Mouse (Mus musculus) cerebellum, adult 18-20 months (tissue): ENCODE data around the gene Tet3.
A peak's percentile ranks its signal among the peaks of the same experiment; 100 is the strongest.

Source experiments
- DNase-seq, 2 experiments: peaks; one replicate each; pipeline ENCODE4 v3.0.0; 2021

The Tet3 gene

GRCm38 (mm10) chr6:83439781-83440180 lies 19.1 kb downstream of the Tet3 start:
- peak; percentile 51 to 61 for DNase-seq

GRCm38 (mm10) chr6:83439119-83439767 lies 19.6 kb downstream of the Tet3 start:
- DNase-seq = peak in 1 of 2 experiments; percentile 37

DNA sequence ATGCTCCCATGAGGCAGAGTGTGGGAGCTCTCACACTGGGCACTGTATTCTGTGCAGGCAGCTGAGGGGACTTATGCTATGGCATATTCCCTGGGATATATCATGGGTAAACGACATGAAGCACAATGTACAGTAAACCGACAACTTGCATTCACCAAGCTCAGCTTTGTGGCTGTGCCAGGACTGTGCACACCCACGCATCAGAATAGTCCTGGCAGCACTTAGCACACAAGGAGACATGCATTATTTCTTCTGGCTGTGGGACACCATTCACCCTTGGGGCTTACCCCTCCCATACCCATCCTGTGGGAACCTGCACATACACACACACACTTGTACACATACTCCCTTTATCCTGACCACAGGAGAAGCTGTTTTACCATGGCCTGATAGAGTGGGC lies 20.3 kb downstream of the Tet3 start:
- peak in 1 of 2 experiments; percentile 38 for DNase-seq

DNA sequence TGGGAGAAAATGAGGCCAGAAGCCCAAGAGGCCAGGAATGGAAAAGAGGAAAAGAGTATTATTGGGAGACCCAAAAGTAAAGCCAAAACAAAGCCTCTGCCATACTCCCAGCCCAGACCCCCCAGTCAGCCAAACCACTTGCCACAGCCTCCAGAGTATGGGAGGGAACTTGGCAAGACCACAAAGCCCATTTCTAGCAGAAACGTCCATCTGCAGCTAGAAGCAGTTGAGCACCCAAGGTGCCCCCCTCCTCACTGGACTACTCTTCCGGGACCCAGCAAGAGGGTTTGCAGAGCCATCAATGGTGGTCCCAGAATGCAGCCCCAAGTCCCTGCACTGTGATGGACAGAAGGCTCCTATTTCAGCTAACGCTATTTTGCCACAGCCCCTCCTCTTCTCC lies 21.1 kb downstream of the Tet3 start:
- DNase-seq = no peak

- no peak for DNase-seq
Measured at GRCm38 (mm10) chr6:83437225-83437624, 21.7 kb downstream of the Tet3 start.

DNA sequence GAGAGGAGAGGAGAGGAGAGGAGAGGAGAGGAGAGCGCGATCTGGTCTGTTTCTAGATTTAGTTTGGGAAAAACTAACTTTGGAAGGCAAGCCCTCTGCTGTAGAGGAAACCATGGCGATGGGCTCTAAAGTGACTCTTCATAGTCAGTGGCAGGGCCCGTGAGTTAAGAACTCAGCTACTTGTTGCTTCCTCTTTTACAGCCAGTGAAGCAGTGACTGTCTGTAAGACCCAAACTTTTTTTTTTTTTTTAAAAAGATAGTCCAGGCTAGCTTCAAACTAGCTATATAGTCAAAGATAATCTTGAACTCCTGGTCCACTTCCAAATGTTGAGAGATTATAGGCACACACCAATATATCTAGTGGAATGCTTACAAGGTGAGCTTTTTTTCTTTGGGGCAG lies 22.3 kb downstream of the Tet3 start:
- DNase-seq = no peak

GRCm38 (mm10) chr6:83435174-83435573 lies 23.7 kb downstream of the Tet3 start:
- peak in 1 of 2 experiments; percentile 38 for DNase-seq

- no peak for DNase-seq
Measured at GRCm38 (mm10) chr6:83433546-83433945, 25.3 kb downstream of the Tet3 start.

DNA sequence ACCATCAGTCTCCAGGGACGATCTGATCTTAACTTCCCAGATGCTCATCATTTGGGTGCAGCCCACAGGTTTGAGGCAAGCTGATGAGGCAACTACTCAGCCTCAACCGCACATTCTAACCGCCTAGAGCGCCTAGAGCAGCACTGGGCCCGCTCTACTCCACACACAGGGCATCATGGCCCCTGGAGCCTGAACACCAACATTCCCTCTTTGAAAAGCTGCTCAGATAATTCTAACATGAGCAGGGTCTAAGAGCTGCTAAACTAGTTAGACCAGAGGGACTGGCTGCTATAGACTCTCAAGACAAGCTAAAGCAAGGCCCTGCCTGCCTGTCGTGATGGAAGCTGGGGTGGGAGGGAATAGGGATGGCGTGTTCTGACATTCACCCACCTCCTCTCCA lies 25.9 kb downstream of the Tet3 start:
- DNase-seq = no peak

DNA sequence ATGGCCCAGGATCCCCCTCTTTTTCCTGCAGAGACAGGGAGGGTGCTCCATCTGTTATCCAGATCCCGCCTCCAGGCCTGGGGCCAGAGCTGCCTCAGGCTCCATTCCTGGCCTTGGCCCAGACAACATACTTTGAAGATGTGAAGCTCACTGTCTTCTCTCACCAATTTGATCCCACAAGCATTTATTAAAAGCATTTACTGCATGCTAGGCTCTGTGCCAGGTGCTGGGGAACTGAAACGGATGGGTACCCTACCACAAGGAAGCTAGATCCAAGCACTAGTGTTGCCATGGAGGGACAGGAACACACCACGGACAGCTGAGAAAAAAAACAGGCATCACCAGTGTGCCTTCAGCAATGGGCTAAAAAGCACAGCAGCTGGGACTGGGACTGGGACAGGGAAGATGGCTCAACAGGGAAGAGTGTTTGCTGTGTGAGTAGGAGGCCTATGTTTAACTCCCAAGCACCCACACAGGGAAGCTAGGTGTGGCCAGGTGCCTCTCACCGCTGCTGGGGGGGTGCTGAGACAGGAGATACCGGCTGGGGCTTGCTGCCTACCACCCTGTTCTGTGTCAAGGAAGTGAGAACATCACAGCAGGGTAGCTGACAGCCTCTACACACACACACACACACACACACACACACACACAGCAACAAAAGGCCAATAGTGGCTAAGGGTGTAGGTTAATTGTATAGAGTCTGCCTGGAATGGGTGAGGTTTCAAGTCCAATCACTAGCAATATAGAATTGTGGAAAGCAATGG lies 30.7 kb downstream of the Tet3 start:
- peak; percentile 83 to 86 for DNase-seq

- DNase-seq = no peak
Measured at GRCm38 (mm10) chr6:83427512-83427911, 31.4 kb downstream of the Tet3 start.

GRCm38 (mm10) chr6:83426576-83426975 lies 32.3 kb downstream of the Tet3 start:
- peak; percentile 82 to 92 for DNase-seq

- DNase-seq = no peak
Measured at GRCm38 (mm10) chr6:83424053-83424404, 34.9 kb downstream of the Tet3 start.

- DNase-seq = no peak
Measured at GRCm38 (mm10) chr6:83423400-83424052, 35.4 kb downstream of the Tet3 start.

GRCm38 (mm10) chr6:83421866-83422649 lies 36.8 kb downstream of the Tet3 start:
- peak in 1 of 2 experiments; percentile 42 for DNase-seq

DNA sequence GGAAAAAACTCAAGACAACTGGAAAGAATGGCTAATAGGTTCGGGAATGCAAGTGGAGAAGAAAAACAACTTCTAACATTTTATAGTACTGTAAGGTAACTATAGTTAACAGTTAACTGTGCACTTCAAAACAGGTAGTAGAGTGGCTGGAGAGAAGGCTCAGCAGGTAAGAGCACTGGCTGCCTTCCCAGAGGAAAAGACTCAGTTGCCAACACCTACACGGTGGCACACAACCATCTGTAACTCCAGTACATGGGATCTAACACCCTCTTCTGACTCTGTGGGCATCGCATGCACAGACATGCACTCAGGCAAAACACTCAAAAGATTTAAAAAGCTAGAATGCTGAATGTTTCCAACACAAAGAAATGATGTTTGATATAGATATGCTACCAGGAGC lies 39.4 kb downstream of the Tet3 start:
- peak; percentile 58 to 62 for DNase-seq

DNA sequence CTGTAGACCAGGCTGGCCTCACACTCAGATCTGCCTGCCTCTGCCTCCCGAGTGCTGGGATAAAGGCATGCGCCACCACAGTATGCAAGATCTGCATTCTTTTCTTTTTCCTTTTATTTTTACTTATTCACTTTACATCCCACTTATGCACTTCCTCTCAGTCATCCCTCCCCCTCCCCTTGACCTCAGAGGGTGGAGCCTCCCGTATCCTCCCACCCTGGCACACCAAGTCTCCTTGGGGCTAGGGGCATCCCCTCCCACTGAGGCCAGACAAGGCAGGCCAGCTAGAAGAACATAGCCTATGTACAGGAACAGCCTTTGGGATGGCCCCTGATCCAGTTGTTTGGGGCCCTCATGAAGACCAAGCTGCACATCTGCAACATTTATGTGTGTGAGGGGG lies 41.4 kb downstream of the Tet3 start:
- no peak for DNase-seq

DNA sequence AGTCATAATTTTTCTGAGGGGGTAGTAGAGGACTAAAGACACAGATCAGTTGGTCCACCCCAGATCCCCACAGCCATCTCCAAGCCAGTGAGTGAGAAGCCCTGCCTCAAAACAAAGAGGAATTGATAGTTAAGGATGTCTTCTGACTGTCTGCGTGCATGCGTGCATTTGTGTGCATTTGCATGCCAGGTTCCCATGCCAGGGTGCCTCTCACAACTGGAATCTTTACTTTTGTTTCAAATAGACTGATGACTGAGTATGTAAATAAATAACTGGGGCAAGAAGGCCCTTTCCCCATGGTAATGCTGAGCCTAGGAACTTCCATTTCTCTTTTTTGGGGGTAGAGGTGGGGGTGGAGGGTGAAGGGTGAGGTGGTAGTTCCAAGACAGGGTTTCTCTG lies 41.8 kb downstream of the Tet3 start:
- no peak for DNase-seq

DNA sequence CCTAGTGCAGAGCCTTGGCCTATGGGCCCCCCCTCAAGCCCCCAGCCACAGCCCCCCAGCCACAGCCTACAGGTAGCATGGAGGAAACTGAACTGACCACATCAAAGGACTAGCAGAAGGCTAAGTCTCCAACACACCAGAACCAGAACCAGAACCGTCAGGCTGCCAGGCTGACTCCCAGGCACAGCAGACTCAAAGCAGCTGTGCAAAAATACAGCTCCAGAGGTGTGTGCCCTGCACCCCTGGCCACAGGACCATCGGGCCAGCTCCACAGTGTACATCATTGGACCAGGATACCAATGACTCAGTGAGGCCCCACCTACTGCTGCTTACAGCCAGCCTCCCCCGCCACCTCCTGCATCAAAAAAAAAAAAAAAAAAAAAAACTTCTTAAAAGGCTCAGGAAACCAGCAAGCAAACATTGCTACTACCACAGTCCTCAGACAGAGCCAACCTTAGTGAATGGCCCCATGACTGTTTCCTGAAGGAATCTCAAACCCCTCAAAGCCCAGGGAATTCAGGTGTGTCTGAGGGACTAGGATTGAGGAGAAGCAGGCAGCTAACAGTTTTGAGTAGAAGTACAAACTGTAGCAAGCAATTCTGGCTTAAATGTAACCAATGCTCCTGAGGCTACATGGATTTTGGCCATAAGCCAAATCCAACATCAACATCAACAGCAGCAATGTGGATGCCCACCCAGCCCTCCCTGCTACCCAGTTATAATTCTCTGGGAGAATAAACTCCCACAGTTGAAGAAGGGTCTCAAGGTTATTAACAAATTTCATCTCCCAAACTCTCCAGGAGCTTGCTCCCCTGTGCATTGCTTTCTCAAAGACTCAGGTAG lies 42.4 kb downstream of the Tet3 start:
- no peak for DNase-seq

DNA sequence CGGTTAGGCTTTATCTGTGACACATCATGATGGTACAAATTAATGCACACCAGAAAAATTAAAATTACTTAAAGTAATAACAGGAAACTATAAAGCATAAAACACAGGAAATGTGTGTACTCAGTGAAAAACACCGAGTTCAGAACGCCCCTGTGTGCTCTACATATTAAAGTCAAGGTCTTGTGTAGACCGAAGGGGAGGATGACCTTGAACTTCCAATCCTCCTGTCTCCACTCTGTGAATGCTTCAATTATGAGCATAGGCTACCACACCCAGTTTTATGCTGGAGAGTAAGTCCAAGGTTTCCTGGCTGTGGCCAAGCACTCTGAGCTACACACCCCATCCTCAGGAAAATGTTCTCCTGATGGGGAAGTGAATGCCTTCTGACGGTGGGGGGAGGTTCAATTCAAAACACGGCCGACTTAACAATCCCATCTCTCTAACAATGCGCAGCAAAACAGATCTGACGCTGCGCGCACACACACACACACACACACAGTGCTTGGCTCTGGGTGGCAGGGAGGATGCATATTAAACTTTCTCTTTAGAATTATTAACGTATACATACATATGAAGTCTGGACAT lies 43.4 kb downstream of the Tet3 start:
- no peak for DNase-seq

DNA sequence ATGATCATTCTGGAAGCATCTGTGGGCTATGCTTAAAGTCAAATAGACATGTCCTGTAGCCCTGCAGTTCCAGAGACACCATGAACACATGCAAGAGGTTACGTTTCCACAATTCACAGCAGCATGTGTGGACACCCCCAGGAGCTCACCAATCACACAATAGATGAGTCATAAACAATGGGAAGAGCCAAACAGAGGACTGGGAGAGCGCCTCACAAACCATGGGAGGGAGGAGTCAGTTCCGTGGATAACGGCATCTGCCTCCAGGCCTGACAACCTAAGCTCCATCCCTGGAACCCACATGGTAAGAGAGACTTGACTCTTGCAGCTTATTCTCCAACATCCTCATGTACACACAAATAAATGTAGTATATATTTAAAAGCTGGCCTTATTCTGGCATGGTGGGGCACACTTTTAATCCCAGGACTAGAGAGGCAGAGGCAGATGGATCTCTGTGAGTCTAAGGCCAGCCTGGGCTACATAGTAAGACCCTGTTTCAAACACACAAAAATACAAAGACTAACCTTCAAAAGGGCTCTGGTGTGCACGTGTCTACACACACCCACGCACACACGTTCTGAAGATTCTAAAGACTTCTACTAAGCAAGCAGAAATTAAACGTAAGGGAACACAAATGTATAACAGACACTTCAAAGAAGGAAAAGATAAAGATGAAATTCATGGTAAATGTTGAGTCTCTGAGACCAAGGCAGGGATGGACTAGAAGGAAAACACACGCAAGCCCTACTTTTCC lies 44.1 kb downstream of the Tet3 start:
- no peak for DNase-seq
